Mouse (Mus musculus) liver, embryonic 14.5 days (tissue): ENCODE measurements around the gene Snx15.

Experiments
- CTCF ChIP-seq: IDR thresholded peaks from 2 replicates; pipeline ENCODE4 v1.5.1; 2016; ENCODE audit warnings: antibody characterized with exemption, low read depth, control low read depth
- EP300 ChIP-seq: IDR thresholded peaks from 2 replicates; pipeline ENCODE4 v1.6.1; 2016; ENCODE audit warnings: antibody characterized with exemption, low read depth

- no peak for TF ChIP-seq CTCF
- TF ChIP-seq EP300, result no peak
These were observed 43.1 kb upstream of the Snx15 start for GRCm38 (mm10) chr19:6171215-6171614.
